Mouse (Mus musculus): ENCODE measurements around the gene Pip5k1c.

The Pip5k1c gene

DNA sequence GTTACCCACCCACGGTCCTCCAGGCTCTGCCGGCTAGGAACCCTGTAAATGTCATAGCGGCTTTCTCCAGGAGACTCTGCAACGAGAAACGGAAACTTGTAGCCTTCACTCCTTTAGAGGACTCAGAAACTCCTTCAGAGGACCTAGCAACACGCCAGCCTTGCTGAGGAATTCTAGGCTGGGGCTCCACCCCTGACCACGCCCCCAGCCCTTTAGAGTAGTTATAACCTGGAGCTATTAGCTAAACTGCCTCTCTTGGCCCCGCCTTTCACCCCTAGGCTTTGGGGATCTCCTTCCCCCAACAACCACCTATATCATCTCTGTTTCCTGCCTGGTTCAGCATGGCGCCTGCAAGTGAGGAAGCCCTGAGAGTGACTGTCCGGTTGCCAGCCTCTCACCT, 13.3 kb upstream of the Pip5k1c start:
- DNase-seq (ENCODE audit: low read depth in 2 of 2, low spot score in 2 of 2), result no peak

DNA sequence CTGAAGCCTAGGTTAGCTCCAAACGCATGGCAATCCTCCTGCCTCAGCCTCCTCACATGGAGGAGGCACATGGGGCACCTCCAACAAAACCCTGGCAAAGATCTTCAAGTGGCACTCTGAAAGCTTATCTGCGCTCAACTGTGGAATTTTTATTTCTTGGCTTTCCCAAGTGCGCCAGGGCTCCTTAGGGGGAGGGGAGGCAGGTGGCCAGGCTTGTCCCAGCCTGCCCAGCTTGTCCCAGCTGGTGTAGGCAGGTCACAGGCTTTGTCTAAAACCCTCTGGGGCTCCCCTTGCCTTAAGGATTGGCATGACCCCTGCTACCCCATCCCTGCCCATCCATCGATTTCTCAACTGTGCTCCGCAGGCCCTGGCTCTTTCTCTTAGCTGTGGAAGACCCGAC, 8.6 kb upstream of the Pip5k1c start:
- DNase-seq (ENCODE audit: low read depth in 2 of 2, low spot score in 2 of 2), result no peak

DNA sequence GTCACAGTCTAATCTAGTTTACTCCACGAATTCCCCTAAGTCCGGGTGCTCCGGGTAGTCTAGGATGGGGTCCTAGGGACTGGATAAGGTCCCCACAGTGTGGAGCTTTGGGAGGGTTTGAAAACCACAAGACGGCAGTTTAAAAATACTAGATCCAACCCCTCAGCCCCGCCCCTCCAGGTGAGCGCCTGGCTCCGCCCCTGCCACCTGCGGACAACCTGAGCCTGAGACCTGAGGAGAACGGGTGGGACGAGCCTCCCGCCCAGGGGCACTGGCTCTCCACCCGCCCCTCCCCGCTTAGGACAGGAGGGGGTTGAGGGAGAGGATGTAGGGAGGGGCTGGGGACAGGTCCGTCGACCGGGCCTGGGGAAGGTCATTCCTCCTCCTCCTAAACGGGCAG, 8.0 kb upstream of the Pip5k1c start:
- DNase-seq (ENCODE audit: low read depth in 2 of 2, low spot score in 2 of 2), result no peak

DNA sequence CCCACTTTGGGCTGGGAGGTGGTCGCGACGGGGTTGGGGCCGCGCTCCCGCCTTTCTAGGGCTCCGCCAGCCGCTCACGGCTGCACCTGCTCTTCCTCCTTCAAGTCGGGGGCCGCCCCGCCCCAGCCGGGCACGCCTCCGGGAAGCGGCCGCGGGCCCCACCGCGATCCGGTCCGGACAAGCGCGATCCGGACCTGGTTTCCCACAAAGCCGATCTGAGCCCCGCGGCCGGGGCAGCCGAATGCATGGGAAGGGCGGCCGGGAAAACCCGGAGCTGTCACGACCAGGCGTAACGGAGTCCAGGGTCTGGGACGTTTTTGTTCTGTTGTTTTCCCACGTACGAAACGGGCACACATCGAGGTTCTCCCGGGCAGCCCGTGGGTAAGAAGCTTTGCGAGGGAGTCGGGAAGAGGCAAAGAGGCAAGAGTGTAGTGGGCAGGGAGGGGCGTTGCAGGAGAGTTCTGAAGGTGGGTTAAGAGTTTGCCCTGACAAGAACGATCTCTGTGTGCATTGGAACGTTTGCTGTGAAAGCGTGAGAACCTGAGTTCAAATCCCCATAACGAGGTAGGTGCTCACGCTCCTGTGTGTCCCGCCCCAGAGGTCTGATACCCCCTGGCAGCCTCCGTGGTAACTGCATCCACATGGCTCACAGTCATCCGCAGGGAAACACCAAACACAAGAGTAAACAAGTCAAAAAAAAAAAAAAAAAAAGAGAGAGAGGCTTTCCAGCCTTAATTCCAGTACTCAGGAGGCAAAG, 6.9 kb upstream of the Pip5k1c start:
- DNase-seq (ENCODE audit: low read depth in 2 of 2, low spot score in 2 of 2), result peak; percentile 85 to 91

DNA sequence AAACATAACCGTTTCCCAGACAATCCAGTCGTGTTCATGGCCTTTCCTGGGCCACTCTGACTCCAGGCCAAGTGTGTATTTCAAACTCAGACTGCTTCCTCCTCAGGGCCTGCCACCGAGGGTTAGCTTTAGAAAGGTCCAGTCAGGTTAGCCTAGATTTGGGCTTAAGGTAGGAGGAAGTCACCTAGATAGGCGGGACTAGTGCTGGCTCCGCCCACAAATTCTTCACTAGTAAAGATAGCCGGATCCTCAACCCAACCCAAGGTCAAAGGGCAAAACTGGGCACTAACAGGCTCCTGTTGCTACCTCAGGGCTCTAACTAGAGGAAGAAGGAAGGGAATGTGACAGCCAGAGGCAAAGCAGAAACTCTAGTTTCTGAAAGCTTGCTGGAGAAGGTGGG, 6.2 kb upstream of the Pip5k1c start:
- DNase-seq (ENCODE audit: low read depth in 2 of 2, low spot score in 2 of 2), result no peak

DNA sequence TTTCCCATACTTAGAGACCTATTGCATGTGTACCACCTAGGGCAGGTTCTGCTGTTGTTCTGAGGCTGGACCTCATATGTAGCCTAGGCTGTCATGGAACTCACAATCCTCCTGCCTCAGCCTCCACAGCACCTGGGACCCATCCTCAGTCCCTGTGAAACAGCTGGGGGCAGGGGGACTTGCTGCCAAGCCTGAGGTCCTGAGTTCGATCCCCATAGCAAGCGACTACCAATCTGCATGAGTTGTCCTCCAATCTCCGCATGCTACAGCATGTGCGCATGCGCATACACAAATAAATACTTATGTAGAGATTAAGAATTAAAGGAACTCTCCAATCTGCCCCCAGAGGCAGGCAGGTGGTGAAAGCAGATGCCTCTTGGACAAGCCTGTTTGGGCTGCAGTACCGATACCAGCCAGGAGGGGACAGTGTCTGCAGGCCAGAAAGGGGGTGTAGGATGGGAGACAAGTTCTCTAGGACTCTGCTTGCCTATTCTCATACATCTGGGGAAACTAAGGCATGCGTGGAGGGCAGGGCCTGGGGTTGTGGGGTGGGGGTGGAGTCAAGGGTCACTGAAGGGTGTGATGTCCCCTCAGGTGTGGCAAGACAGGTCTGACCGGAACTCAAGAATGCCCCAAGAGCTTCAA, 5.1 kb upstream of the Pip5k1c start:
- DNase-seq (ENCODE audit: low read depth in 2 of 2, low spot score in 2 of 2), result peak; percentile 71 to 79

DNA sequence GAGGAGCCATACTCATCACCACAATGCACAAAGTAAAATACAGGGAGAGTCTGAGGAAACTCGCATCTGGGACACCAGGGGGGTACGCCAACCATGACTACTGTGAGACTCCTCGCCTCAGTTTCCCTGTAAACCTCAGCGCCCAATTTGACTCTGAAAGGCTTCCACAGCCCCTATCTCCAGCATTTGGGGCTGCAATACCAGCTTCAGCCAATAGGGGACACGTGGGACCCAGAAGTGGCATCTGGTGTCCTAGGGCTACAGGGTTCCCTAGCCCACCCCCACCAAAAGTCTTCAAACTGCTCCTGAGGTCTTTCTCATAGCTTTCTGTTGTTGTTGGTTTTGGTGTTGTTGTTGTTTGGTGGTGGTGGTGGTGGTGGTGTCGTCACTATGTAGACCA, 4.2 kb upstream of the Pip5k1c start:
- peak in 1 of 2 experiments; percentile 47 for DNase-seq (ENCODE audit: low read depth in 2 of 2, low spot score in 2 of 2)

DNA sequence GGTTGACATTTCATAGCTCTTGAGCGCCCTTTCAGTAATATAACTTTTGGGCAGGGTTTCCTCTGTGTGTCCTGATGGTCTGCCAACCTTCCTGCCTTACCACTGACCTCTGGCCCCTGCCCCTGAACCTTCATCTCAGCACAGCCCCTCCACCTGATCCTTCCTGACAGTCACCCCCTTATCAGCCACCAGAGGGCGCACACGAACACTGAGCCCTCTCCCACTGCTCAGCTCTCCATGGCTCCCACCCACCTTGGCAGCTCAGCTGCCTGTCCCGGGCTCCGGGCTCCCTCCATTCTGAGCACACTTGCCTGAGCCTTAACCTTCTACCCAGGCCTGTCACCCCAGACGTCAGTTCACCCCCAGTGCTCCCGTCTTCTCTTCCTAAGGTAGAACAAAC, 3.5 kb upstream of the Pip5k1c start:
- peak; percentile 57 to 60 for DNase-seq (ENCODE audit: low read depth in 2 of 2, low spot score in 2 of 2)

DNA sequence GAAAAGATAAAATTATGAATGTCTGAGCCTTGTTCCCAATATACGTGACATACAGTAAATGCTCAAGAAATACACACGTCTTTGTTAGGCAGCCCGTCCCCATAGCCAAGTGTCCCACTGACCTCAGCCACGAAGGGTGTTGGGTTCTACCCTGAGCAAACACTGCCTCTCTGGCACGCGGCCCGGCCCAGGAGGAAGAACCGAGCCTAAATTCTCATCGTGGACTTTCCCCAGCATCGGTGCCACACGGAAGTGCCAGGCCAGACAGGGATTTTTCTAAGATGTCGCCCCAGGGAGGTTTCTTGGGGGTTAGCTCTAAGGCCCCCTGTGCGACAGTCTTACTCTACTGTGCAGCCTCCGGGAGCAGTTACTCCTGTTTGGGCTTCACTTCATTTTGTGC, 3.0 kb upstream of the Pip5k1c start:
- DNase-seq (ENCODE audit: low read depth in 2 of 2, low spot score in 2 of 2), result no peak

DNA sequence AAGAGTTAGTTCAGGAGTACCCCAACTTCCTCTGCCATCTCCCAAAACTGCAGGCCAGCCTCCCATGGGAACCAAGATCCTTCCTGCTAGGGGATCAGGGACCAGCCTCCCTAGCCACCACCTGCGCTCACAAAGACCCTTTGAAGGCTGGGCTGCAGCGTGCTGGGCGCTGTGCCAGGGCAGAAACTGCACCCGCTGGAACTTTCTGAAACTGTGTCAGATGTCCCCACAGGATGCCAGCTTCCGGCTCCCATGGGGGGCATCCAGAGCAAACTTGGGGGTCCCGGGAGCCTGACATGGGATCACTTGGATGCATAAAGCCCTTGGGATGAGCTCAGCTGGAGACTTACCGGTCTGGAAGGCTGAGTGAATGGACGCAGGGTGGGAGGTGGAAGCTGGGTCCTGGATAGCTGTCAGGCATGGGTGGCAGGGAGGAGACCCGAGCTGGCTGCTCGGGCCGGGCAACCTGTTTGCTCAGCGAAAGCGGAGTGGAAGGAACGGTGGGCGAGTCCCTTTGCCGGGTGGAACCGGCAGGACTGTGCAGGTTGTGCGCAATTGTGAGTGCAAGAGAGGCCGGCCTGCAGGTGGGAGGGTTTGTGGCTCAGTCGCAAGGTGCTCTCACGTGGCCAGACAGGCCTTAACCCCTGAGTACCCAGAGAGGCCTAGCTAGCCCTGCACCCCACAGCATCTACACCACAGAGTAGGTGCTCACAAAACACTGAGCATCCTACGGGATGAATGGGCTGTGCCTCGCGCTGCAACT, 1.9 kb upstream of the Pip5k1c start:
- no peak for DNase-seq (ENCODE audit: low read depth in 2 of 2, low spot score in 2 of 2)

DNA sequence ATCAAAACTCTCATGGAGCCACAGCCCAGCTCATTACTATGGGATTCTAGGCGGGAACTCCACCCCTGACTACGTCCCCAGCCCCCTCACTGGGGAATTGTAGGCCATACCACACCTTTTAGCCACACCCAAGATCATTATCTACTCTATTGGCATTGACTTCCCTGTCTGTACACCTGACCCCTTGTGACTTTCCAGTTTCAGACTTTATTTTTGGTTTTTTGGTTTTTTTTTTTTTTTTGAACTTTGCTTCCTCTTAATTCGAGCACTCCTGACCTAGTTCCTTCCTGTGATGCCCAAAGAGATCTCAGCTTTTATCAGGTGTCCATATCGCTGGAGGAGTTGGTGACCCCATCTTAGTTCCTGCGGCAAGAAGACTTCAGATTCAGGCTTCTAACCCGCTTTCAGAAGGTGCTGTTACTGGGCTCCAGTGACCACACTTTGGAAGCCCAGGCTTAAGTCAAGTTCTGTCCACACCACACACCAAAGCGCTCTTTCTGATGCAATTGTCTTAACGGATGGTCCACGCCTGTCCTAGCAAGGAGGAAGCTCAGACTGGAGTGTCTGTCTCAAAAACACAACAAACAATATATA, 1.2 kb upstream of the Pip5k1c start, which contains the start of gene Tjp3:
Gene Tjp3, minus strand, starts transcription at position 71 of the 594 bp plus-strand sequence.
- DNase-seq (ENCODE audit: low read depth in 2 of 2, low spot score in 2 of 2), result no peak

DNA sequence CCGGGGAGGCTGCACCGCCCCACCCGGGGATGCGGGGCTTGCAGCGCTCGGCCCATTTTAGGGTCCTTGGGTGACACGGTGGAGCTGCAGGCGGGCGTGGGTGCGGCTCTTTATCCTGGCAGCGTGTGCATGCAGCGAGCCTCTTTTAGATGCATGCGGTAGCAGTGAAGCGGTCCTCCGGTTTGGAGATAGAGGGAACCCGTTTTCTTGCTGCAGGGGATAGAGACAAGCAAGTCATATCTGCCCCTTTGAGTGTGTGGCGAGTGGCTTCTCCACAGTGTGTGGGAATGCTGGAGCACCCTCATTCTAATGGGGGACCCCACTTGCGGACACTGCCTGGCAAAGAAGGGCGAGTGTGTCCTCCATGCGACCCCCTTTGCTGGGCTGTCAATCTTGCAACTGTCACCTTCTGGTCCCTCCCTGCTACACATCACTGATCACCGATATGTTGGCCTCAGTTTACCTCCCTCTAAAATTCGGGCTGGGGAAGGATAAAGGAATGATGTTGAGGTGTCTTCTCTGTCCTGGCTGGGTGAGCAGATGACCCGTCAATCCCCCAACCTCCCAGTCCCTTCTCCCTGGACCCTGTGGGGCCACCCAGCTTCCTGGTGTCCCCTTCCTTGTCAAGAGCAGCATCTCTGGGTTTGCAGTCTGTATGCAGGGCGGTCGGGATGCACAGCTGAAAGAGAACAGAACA, 719 bp downstream of the Pip5k1c start:
- no peak for DNase-seq (ENCODE audit: low read depth in 2 of 2, low spot score in 2 of 2)

DNA sequence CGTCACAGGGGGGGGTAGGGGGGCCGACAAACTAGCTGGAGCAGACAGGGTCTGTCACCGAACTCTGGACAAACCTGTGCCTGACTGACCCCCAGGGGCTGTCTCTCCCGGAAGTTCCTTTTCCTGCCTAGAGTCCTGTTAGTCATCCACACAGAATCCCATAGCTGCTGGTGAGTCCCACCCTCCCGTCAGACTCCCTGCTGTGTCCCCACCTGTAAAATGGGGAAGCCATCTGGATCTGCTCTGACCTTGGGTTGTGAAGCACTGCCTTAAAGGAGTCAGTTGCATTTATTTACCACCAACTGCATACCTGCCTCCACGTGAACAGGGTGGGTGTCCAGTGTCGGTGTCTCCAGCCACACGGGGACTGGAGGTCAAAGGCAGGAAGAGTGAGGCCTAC, 1.7 kb downstream of the Pip5k1c start:
- no peak for DNase-seq (ENCODE audit: low read depth in 2 of 2, low spot score in 2 of 2)

DNA sequence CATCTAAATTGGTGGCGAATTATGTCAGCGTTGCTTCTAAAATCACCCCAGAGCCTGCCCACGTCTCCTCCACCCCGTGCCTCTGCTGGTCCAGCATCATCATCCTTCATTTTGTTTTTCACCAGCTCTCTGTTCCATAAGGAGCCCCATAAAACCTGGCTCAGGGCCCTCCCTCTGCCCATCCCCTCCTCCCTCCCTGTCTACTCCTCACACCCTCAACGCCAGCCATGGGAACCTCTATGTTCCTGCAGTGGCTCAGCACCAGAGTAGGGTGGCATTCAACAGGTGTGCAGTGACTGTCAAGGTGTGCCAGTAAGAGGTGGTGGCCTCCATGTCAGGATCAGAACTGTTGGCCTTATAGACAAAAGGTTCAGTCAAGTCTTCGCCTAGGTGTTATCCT, 2.4 kb downstream of the Pip5k1c start:
- DNase-seq (ENCODE audit: low read depth in 2 of 2, low spot score in 2 of 2), result no peak

DNA sequence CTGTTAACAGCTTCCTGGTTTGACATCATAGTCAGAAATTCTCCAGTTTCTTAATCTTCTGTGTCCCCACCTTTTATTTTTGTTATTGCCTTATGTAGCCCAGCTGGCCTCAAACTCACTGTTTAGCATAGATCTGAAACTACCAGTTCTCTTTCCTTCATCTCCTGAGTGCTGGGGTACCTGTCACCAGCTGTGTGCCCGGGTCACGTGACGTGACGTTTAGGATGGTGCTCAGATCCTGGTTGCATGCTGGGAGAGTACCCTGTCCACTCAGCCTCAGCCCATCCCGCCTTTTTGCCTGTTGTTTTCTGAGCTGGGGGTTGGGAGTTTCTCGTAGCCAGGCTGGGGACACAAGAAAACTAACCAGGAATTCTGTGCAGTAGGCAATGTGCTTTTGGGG, 4.5 kb downstream of the Pip5k1c start:
- DNase-seq (ENCODE audit: low read depth in 2 of 2, low spot score in 2 of 2), result no peak

DNA sequence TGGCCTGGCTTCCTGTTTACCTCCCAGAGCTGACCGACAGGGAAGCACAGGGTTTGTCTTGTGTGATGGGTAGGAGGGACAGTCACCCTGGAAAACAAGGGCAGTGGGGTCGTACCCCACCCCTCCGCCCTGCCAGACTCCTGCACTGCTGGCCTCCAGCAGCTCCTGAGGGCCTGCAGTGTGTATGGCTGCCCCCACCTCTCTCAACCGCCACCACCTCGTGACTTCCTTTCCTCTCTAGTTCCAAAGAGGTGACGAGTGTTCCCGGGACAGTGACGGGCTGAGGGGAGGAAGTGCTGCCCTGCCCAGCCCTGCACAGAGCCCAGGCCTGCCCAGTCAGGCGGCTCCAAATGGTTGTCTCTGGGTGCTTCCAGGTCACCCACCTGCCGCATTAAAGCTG, 5.1 kb downstream of the Pip5k1c start:
- peak; percentile 56 to 64 for DNase-seq (ENCODE audit: low read depth in 2 of 2, low spot score in 2 of 2)

DNA sequence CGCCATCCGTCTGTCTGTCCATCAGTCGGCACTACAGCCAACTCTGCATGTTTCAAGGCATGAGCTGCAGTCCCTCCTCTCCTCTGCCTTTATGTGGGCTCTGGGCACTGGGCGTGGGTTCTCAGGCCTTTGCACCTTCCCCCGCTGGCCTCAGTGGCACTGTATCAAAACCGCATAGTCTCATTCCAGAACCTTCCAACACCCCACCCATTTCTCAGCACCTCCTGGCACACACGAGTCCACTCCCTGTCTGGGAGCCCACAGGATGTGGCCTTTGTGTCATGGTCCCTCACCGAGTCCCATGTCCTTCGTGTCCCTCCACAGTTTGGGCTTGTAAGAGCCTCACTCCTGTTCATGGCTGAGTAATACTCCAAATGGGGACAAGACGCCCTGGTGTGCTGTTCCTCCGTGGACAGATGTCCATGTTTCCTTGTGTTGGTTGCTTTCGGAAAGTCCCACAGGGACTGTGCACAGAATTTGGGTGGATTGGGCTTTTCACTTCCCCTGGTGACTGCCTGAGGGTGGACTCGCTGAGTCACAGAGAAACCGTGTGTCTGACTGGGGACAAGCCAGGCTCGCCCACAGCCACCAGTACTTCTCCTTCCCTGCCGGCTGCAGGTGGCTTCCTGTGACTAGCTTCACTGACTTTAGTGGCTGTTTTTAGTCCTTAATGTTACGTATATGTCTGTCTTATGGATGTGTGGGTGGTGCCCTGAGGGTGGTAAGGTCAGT, 5.8 kb downstream of the Pip5k1c start:
- DNase-seq (ENCODE audit: low read depth in 2 of 2, low spot score in 2 of 2), result peak in 1 of 2 experiments; percentile 42

DNA sequence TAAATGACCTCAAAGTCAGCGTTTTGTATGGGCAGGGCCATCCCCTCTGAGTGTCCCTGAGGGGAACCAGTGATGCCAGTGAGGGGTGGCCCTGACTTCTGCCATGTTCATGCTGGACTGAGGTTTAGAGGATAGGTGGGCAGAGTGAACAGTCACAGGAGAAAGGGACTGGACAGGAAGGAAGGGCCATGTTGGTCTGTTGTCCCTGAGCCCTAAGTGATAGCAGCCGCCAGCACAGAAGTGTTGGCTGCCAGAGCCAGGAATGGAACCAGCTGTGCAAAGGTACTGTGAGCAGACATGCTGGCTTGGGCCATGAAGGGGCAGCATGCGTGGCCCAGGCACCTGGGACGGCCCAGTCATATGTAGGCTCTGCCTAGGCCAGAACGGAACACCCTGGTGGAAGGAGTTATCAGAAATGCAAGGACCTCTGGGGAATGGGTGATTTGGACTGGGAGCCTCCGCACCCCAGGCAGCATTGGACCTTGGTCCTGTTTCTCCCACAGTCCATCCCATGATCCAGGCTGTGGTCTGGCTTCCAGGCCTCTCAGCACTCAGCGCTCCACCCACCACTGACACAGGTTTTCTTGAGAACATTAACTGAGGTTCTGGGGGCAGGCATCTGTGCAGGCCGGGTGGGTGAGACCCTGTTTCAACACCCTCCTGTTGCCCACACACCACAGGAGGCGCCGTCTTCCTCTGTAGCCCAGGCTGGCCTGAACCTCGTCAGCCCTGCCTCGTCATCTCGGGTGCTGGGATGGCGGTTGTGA, 7.0 kb downstream of the Pip5k1c start:
- no peak for DNase-seq (ENCODE audit: low read depth in 2 of 2, low spot score in 2 of 2)

DNA sequence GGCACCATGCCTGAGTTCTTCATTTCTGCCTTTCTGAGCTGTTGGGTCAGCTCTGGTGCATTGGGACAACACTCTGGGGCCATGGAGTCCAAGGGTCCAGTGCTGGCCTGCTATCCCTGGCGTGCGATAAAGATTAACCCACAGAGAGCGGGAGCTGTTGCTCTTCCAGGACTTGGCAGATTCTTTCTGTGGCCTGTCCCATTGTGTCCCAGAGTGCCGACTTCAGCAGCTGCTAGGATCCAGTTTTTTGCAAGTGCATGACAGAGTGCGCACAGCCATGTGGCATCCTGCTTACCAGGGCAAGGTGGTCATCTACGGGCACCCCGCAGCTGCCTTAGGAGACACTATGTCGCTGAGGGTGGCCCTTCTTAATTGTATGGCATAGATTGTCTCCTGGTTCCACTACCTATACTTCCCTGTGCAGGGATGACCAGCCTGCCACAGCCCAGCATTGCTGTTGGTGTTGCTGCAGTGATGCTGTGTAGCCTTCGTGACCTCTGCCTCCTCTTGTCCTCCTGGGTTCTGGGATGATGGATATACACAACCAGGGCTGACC, 7.7 kb downstream of the Pip5k1c start:
- no peak for DNase-seq (ENCODE audit: low read depth in 2 of 2, low spot score in 2 of 2)
